27 mouse cellular contexts compared by ENCODE assay signal in genomic region chr10:24603035-24603434, GRCm38 (mm10). TPM values are rescaled to one million over a fixed set of nuclear protein-coding genes. Genes with fewer than 3 reads are reported as not detected.
"Had no signal": no experiment of that assay in that cellular context is flagged by ENCODE, and none has a peak within 500 bp of the region (broad histone marks: within the 10 kb centered on the region; RNA-seq: fewer than 3 reads in every experiment).

No protein-coding gene starts in this region.

- H3K4me3 ChIP-seq: embryonic facial prominence, embryonic 10.5 days; embryonic facial prominence, embryonic 12.5 days; embryonic facial prominence, embryonic 13.5 days; embryonic facial prominence, embryonic 15.5 days; erythroblast, embryonic 14.5 days; forebrain, embryonic 10.5 days; forebrain, embryonic 12.5 days; forebrain, embryonic 13.5 days; forebrain, embryonic 15.5 days; gastrocnemius, adult 2 months; heart, adult 2 months had no signal

- H3K27me3 ChIP-seq: embryonic facial prominence, embryonic 12.5 days; embryonic facial prominence, embryonic 13.5 days; embryonic facial prominence, embryonic 15.5 days; forebrain, embryonic 12.5 days; forebrain, embryonic 13.5 days; forebrain, embryonic 15.5 days had no signal

- H3K4me2 ChIP-seq: embryonic facial prominence, embryonic 12.5 days; embryonic facial prominence, embryonic 13.5 days; embryonic facial prominence, embryonic 15.5 days; forebrain, embryonic 12.5 days; forebrain, embryonic 13.5 days; forebrain, embryonic 15.5 days had no signal

- H3K4me1 ChIP-seq: embryonic facial prominence, embryonic 10.5 days; embryonic facial prominence, embryonic 12.5 days; embryonic facial prominence, embryonic 13.5 days; embryonic facial prominence, embryonic 15.5 days; forebrain, embryonic 10.5 days; forebrain, embryonic 12.5 days; forebrain, embryonic 13.5 days; forebrain, embryonic 15.5 days had no signal

- H3K36me3 ChIP-seq: embryonic facial prominence, embryonic 12.5 days; embryonic facial prominence, embryonic 13.5 days; embryonic facial prominence, embryonic 15.5 days; forebrain, embryonic 12.5 days; forebrain, embryonic 15.5 days had no signal

- DNase-seq: cerebellum, adult 2 months; cerebellum, adult 8-10 months; cerebellum, adult 9-10 months; cerebellum, adult 9-11 months; cerebellum, postnatal 10 days; cerebellum, postnatal 14 days; cerebellum, postnatal 36 days; embryo, embryonic 11 days; forebrain, postnatal 0 days; gastrocnemius, adult 2 months; gastrocnemius, postnatal 10 days; gastrocnemius, postnatal 14 days; gastrocnemius, postnatal 25 days; gastrocnemius, postnatal 36 days; heart, adult 18-20 months; heart, adult 2 months had no signal

- H3K27ac ChIP-seq: embryonic facial prominence, embryonic 10.5 days; embryonic facial prominence, embryonic 12.5 days; embryonic facial prominence, embryonic 13.5 days; embryonic facial prominence, embryonic 15.5 days; forebrain, embryonic 10.5 days; forebrain, embryonic 12.5 days; forebrain, embryonic 13.5 days; forebrain, embryonic 15.5 days; gastrocnemius, adult 2 months; heart, adult 2 months had no signal

RNA-seq across cellular contexts. Expression of gene Ccn2, which starts 7.8 kb away (rescaled TPM):
- total RNA-seq: common myeloid progenitor, adult 5-6 weeks; granulocyte monocyte progenitor cell, adult 5-6 weeks had no signal
- polyA plus RNA-seq: erythroblast, embryonic 14.5 days had no signal
